20 mouse cellular contexts compared by ENCODE assay signal in the genomic region with DNA sequence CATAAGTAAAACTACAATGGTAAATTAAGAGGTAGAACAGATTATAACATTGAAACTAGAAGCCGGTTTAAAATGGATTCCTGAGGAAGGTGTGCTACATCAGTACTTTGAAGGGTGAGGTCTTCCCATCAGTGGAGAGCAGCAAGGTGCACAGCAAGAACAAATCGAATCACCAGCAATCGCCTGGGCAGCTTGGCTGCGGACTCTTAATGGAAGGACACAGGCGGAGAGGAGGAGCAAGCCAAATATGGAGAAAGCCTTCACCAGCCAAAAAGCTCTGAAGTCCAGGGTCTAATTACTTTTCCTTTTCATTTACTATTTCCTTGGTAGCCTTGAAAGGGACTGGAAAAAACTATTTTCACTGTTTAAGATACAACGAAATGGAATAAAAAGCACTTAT.
"Had no signal": no experiment of that assay in that cellular context is flagged by ENCODE, and none has a peak within 500 bp of the region (broad histone marks: within the 10 kb centered on the region; RNA-seq: fewer than 3 reads in every experiment).

No protein-coding gene starts in this region.

- H3K9ac ChIP-seq: heart, embryonic 12.5 days; hindbrain, embryonic 13.5 days; hindbrain, embryonic 15.5 days; limb, embryonic 13.5 days; limb, embryonic 15.5 days; liver, embryonic 12.5 days; liver, embryonic 14.5 days had no signal

- H3K27ac ChIP-seq: heart, adult 2 months; heart, embryonic 10.5 days; hindbrain, embryonic 13.5 days; hindbrain, embryonic 15.5 days; hindbrain, postnatal 0 days; limb, embryonic 13.5 days; limb, embryonic 15.5 days; liver, embryonic 12.5 days; liver, embryonic 14.5 days had no signal

- H3K36me3 ChIP-seq: heart, embryonic 10.5 days; heart, embryonic 12.5 days; hindbrain, embryonic 13.5 days; hindbrain, embryonic 15.5 days; limb, embryonic 13.5 days; limb, embryonic 15.5 days; liver, embryonic 12.5 days had no signal

- H3K4me2 ChIP-seq: heart, embryonic 12.5 days; hindbrain, embryonic 13.5 days; hindbrain, embryonic 15.5 days; limb, embryonic 13.5 days; limb, embryonic 15.5 days; liver, embryonic 12.5 days had no signal

- H3K4me3 ChIP-seq: heart, adult 2 months; heart, embryonic 10.5 days; heart, embryonic 12.5 days; hindbrain, embryonic 13.5 days; hindbrain, embryonic 15.5 days; limb, embryonic 13.5 days; limb, embryonic 15.5 days; liver, embryonic 12.5 days had no signal

- H3K4me1 ChIP-seq: limb, embryonic 13.5 days; limb, embryonic 15.5 days; liver, embryonic 12.5 days had no signal

- DNase-seq: gastrocnemius, postnatal 14 days; gastrocnemius, postnatal 36 days; heart, adult 11 months; heart, postnatal 10 days; kidney, adult 11 months; kidney, postnatal 10 days; layer of hippocampus, adult 9-11 months; layer of hippocampus, postnatal 36 days; left cerebral cortex, postnatal 4 days had no signal

- H3K27me3 ChIP-seq: heart, embryonic 12.5 days; hindbrain, embryonic 13.5 days; hindbrain, embryonic 15.5 days; limb, embryonic 13.5 days; limb, embryonic 15.5 days; liver, embryonic 12.5 days had no signal

- ATAC-seq: hindbrain, postnatal 0 days; intestine, embryonic 16.5 days; liver, embryonic 12.5 days had no signal

- H3K9me3 ChIP-seq: heart, embryonic 10.5 days; heart, embryonic 12.5 days; hindbrain, embryonic 13.5 days; hindbrain, embryonic 15.5 days; limb, embryonic 13.5 days; limb, embryonic 15.5 days; liver, embryonic 12.5 days had no signal
